Mouse (Mus musculus): ENCODE measurements around the gene Cspg4.

The Cspg4 gene

DNA sequence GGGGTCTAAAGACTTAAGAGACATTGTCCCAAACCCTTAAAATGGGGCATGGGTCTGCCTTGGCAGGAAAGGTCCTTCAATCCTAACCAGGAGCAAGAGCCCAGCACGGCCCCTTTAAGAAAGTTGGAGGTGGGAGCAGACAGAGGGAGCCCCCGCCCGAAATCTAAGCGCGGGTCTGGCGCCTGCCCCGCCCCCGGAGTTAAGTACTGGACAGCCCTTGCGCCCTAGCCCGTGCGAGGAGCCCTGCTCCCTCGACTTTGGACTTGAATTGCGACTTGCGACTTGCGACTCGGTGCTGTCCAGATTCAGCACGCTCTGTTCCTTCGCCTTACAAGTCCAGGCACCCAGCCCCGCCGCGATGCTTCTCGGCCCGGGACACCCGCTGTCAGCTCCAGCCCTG, at the start of gene Cspg4:
TSS of gene Cspg4 (plus strand) at position 202 of the 400 bp plus-strand sequence.
- DNase-seq (ENCODE audit: low read depth) = no peak

DNA sequence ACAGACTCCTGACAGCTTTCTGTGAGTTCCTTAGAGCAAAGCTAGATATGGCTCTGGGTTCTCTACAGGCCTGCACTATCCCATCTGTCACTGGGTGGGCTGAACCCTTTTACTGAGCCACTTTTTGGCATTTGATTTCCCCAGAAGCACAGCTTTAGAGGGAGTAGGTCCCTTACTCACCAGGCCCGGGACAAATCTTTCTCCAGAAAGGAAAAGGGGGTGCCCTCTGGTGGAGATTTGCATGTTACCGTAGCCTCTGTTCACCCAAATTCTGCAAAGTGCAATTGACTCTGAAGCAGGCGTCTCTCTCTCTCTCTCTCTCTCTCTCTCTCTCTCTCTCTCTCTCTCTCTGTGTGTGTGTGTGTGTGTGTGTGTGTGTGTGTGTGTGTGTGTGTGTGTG, 39.9 kb upstream of the Cspg4 start:
- no peak for DNase-seq (ENCODE audit: low read depth)

DNA sequence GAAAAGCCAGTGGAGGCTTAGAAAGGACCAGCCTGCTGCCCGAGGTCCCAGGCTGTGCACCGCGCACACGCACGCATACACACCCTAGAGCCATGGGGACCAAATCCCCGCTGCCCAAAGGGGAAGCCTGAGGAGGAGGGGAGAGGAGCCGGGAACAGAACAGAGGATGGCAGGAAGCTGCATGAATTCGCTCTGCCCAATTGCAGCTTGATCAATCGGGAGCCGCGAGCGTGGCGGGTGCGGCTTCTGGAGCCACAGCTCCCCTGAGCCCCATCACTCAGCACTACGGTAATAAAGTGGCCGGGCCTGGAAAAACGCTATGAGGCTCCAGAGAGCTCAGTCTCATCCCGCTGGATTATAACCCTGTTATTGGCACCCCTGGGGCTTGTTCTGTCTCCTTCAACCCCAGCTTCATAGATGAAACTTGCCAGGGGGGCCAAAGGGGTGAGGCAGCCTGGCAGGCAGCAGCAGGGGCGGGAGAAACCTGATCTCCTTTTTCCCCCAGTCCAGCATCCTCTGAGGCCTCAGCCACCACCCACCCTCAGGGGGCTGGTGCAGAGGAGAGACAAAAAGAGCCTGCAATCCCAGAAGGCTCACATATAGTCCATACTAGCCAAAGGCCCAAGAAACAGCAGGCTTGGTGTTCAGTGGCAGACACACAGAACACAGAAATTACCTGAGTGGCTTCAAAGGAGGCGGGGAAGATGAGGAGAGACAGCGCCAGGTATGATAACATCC, 39.2 kb upstream of the Cspg4 start:
- DNase-seq (ENCODE audit: low read depth) = no peak

GRCm38 (mm10) chr9:56828146-56828545, 36.7 kb upstream of the Cspg4 start:
- no peak for DNase-seq (ENCODE audit: low read depth)

- DNase-seq (ENCODE audit: low read depth) = no peak
Observed at GRCm38 (mm10) chr9:56828841-56829240, 36.0 kb upstream of the Cspg4 start.

DNA sequence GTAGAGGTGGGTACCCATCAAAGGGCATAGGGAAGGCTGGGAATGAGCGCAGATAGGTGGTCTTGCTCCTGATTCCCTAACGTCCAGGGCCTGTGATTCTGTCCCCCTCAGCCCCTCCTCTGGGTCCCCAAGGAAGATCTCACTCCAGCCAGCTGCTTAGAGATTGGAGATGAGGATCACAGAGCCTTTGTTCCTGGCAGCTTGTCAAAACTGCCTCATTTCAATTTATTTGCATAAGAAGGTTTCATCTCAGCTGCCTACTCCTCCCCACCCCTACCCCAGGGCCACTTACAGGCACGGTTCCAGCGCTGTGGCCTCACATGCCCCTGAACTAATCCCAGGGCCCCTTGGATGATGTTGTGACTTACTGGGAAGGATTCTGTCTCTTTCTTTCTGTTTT, 34.7 kb upstream of the Cspg4 start:
- DNase-seq (ENCODE audit: low read depth) = no peak

DNA sequence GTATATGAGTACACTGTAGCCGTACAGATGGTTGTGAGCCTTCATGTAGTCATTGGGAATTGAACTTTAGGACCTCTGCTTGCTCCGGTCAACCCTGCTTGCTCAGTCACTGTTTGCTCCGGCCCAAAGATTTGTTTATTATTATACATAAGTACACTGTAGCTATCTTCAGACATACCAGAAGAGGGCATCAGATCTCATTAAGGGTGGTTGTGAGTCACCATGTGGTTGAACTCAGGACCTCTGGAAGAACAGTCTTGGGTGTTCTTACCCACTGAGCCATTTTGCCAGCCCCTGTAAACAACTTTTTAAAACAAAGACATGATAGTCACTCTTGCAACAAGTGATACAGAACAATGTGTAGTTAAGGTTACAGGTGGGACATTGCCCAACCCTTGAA, 32.9 kb upstream of the Cspg4 start:
- no peak for DNase-seq (ENCODE audit: low read depth)

- no peak for DNase-seq (ENCODE audit: low read depth)
Observed at GRCm38 (mm10) chr9:56832900-56833299, 31.9 kb upstream of the Cspg4 start.

DNA sequence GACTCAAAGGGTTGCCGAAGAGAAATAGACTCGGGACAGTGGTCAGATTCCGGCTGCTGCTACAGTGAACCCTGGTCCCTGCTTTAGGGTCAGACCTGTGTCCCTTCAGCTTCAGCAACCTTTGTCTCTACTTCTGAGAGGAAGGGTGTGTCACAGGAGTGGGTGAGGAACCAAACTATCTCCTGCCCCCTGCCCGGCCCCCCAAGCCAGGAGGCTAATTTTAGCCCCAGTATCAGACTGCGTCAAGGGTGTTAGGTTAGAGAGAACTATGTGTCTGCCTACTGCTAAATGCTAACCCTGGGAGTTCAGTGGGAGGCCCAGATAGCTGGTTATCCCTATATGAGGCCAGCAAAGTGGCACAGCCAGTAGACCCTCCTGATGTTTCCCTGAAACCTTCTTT, 29.7 kb upstream of the Cspg4 start:
- DNase-seq (ENCODE audit: low read depth) = no peak

DNA sequence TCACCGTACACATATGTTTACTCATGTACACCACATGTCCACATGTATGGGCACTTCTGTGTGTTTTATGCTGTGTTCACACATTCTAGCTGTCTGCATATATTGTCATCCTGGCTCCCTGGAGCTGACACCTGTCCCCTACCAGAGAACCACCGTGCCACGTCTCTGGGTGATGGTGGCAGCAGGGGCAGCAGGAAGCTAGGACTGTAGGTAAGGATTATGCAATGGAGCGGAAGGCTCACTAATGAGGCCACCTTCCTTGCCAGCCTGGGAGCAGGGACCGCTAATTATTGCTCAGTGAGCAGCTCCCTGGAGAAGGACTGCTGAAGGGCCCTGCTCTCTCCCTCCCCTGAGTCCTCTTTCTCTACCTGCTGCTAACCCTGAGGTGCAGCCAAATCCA, 24.1 kb upstream of the Cspg4 start:
- no peak for DNase-seq (ENCODE audit: low read depth)

DNA sequence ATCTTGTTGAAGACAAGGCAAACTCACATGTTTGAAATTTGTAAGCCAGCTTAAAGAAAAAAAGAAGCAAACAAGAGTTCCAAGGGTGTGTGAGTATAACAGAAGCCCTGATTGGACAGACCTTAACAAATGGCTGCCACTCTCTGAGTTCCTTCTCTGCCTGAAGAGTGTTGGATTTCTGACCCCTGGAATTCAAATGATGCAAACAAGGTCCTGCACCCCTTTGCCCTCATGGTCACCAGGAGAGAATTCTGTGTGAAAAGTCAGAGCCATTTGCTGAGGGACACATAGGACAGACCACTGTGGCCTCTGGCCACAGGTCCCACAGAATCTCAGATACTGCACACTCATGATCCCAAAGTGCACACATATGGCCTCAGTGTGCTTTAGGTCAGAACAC, 23.0 kb upstream of the Cspg4 start:
- DNase-seq (ENCODE audit: low read depth) = no peak

DNA sequence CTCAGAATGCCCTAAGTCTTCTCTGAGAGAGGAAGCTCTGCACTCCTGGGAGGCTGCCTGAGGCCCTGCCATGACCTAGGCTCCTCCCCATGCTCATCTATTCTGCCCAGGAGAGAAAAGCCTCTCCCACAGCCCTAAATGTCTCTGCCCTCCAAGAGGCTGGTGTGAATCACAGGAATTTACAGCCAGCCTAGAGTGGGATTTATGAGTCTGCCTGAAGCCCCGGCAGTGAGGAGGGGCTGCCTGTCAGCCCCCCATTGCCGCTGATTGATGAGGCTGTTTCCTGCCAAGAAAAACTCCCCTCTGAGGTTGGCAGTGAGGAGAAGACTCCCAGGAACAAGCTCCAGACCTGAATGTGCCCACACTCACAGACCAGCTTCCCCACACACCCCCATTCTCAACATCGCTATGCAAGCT, 22.5 kb upstream of the Cspg4 start:
- no peak for DNase-seq (ENCODE audit: low read depth)

GRCm38 (mm10) chr9:56843679-56844188, 21.1 kb upstream of the Cspg4 start:
- no peak for DNase-seq (ENCODE audit: low read depth)

GRCm38 (mm10) chr9:56844644-56845043, 20.2 kb upstream of the Cspg4 start:
- DNase-seq (ENCODE audit: low read depth) = no peak

GRCm38 (mm10) chr9:56847523-56847922, 17.3 kb upstream of the Cspg4 start:
- no peak for DNase-seq (ENCODE audit: low read depth)

GRCm38 (mm10) chr9:56850128-56850904, 14.5 kb upstream of the Cspg4 start:
- DNase-seq (ENCODE audit: low read depth) = no peak

DNA sequence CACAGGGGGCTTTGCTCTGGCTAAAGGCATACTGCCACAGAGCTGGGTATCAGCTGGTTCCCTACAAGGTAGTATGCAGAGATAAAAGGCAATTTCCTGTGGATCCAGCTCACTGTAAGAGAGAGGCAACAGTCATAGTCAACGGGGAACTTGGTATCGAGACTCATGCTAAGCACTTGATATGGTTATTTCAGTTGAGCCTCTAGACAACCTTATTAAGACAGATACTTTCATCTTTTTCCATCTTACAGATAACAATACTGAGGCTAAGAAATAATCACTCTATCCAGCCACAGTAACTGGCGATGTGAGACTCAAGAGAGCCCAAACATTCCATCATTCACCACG, 14.0 kb upstream of the Cspg4 start:
- DNase-seq (ENCODE audit: low read depth) = no peak

DNA sequence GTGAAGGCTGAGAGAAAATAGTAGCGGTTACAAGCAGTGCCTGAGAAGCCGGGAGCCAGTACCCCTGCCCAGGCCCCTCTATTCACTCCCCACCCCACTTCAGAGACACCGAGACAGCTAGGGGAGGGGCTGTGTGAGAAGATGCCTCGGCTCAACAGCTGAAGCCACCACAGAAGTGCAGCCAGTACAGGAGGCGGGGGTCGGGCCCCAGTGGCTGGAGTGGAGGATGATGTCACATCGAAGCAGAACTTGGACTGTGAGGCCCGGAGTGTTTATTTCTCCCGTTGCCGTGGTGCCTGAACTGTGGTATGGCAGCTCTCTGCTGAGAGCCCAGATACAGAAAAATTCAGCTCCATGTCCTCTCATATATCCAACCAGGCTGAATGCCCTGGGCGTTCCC, 13.1 kb upstream of the Cspg4 start:
- no peak for DNase-seq (ENCODE audit: low read depth)

GRCm38 (mm10) chr9:56857463-56857862, 7.4 kb upstream of the Cspg4 start:
- DNase-seq (ENCODE audit: low read depth) = no peak

- no peak for DNase-seq (ENCODE audit: low read depth)
Observed at GRCm38 (mm10) chr9:56860035-56860434, 4.8 kb upstream of the Cspg4 start.

- no peak for DNase-seq (ENCODE audit: low read depth)
Observed at GRCm38 (mm10) chr9:56860486-56861269, 4.2 kb upstream of the Cspg4 start.

- no peak for DNase-seq (ENCODE audit: low read depth)
Observed at GRCm38 (mm10) chr9:56862863-56863262, 2.0 kb upstream of the Cspg4 start.
